Mouse (Mus musculus) neutrophil, adult 65 days (primary cell): ENCODE results near the gene Anks3. TPM values are rescaled to one million over a fixed set of nuclear protein-coding genes. Genes with fewer than 3 reads are reported as not detected.

Experiments
- total RNA-seq: library from RNA; stranded (reverse); gene quantifications from 2 replicates; pipeline ENCODE4 v1.2.4, GENCODE M21; 2023

The Anks3 gene
- 50.7 and 64.6 TPM in 2 replicates for total RNA-seq

GRCm38 (mm10) chr16:4963797-4964709, at the start of gene Anks3:
Anks3 (minus strand) TSS chr16:4964205.

GRCm38 (mm10) chr16:5013054-5013838, 49.2 kb upstream of the Anks3 start, which contains the start of gene Rogdi:
Rogdi (minus strand) TSS chr16:5013553.

GRCm38 (mm10) chr16:5007067-5007466, 43.1 kb upstream of the Anks3 start, which contains the start of gene Smim22:
Smim22 (plus strand) TSS chr16:5007288.

GRCm38 (mm10) chr16:4997553-4997952, 33.5 kb upstream of the Anks3 start, which contains the start of gene Sept12:
Sept12 (minus strand) TSS chr16:4997852.

GRCm38 (mm10) chr16:4938461-4938860, 25.5 kb downstream of the Anks3 start, which contains the start of gene Nudt16l1:
Nudt16l1 (plus strand) TSS chr16:4938761.

Other genes with a start within 250 kb of the Anks3 start
- 12.3 and 12.5 TPM in 2 replicates for gene Nmral1, start 244.8 kb downstream of the Anks3 start, total RNA-seq
- gene Hmox2, start 237.8 kb downstream of the Anks3 start, total RNA-seq: 38.0 and 39.2 TPM in 2 replicates
- 17.8 and 20.7 TPM in 2 replicates for gene Cdip1, start 173.9 kb downstream of the Anks3 start, total RNA-seq
- gene 4930562C15Rik, start 128.8 kb downstream of the Anks3 start, total RNA-seq: not detected in 2 replicates
- 53.8 and 60.0 TPM in 2 replicates for gene Ubald1, start 83.9 kb downstream of the Anks3 start, total RNA-seq
- gene Mgrn1, start 78.0 kb downstream of the Anks3 start, total RNA-seq: 55.0 and 72.6 TPM in 2 replicates
- gene Nudt16l1, start 25.4 kb downstream of the Anks3 start, total RNA-seq: 24.3 and 26.9 TPM in 2 replicates
- gene Sept12, start 33.6 kb upstream of the Anks3 start, total RNA-seq: not detected in 2 replicates
- not detected in 2 replicates for gene Smim22, start 43.1 kb upstream of the Anks3 start, total RNA-seq
- gene Rogdi, start 49.3 kb upstream of the Anks3 start, total RNA-seq: 251 and 261 TPM in 2 replicates
- gene Glyr1, start 85.7 kb upstream of the Anks3 start, total RNA-seq: 168 and 226 TPM in 2 replicates
- gene Ubn1, start 85.9 kb upstream of the Anks3 start, total RNA-seq: 98.3 and 148 TPM in 2 replicates
- gene Ppl, start 168.2 kb upstream of the Anks3 start, total RNA-seq: 0.16 and 0.29 TPM in 2 replicates
- not detected in 2 replicates for gene Sec14l5, start 182.9 kb upstream of the Anks3 start, total RNA-seq
- 24.5 and 29.6 TPM in 2 replicates for gene Nagpa, start 239.8 kb upstream of the Anks3 start, total RNA-seq